Mouse (Mus musculus) megakaryocyte, adult 5-6 weeks (primary cell): ENCODE data around the gene Acot6. TPM values are rescaled to one million over a fixed set of nuclear protein-coding genes. Genes with fewer than 3 reads are reported as not detected.

Experiments
- ATAC-seq: 2 replicates; pipeline ENCODE4 v1.8.0; 2016; ENCODE audit warnings: mild to moderate bottlenecking, inconsistent platforms; ENCODE audit not compliant: poor library complexity, severe bottlenecking
- total RNA-seq, 2 experiments: library from RNA; stranded (forward) in 1 of 2; stranded (reverse) in 1 of 2; fragments of 153-499, 151-499 nt in 1 of 2; fragments of 221-1000, 200-1000 nt in 1 of 2; gene quantifications; 2 replicates each; pipeline versions ENCODE4 v1.2.3 to v1.2.4; 2015 to 2017

The Acot6 gene
- total RNA-seq, 2 experiments from 2014 or later = 0.22 to 0.67 TPM

- ATAC-seq = no peak
Observed at GRCm38 (mm10) chr12:84151911-84152310, 51.5 kb downstream of the Acot6 start.

GRCm38 (mm10) chr12:84152352-84153190, 52.1 kb downstream of the Acot6 start:
- no peak for ATAC-seq

GRCm38 (mm10) chr12:84153414-84153813, 53.0 kb downstream of the Acot6 start:
- no peak for ATAC-seq

GRCm38 (mm10) chr12:84154786-84155522, 54.5 kb downstream of the Acot6 start:
- ATAC-seq = no peak

GRCm38 (mm10) chr12:84155523-84155871, 55.0 kb downstream of the Acot6 start:
- no peak for ATAC-seq

GRCm38 (mm10) chr12:84156210-84156609, 55.8 kb downstream of the Acot6 start:
- no peak for ATAC-seq

- no peak for ATAC-seq
Observed at GRCm38 (mm10) chr12:84158156-84158555, 57.7 kb downstream of the Acot6 start.

GRCm38 (mm10) chr12:84160491-84160890, 60.0 kb downstream of the Acot6 start:
- no peak for ATAC-seq

Other genes starting within 250 kb of the Acot6 start
- gene Numb, start 178.7 kb upstream of the Acot6 start, total RNA-seq (2015) = 28.4 and 35.7 TPM in 2 replicates
- gene Numb, start 178.7 kb upstream of the Acot6 start, total RNA-seq (2017) = 34.4 and 36.0 TPM in 2 replicates
- gene Riox1, start 150.0 kb upstream of the Acot6 start, total RNA-seq (2015) = 10.1 and 11.2 TPM in 2 replicates
- 10.1 and 13.4 TPM in 2 replicates for gene Riox1, start 150.0 kb upstream of the Acot6 start, total RNA-seq (2017)
- gene Heatr4, start 115.8 kb upstream of the Acot6 start, total RNA-seq (2015) = not detected in 2 replicates
- not detected in 2 replicates for gene Heatr4, start 115.8 kb upstream of the Acot6 start, total RNA-seq (2017)
- 4.2 and 8.0 TPM in 2 replicates for gene Acot2, start 112.8 kb upstream of the Acot6 start, total RNA-seq (2015)
- gene Acot2, start 112.8 kb upstream of the Acot6 start, total RNA-seq (2017) = 1.4 and 5.4 TPM in 2 replicates
- gene Acot1, start 91.2 kb upstream of the Acot6 start, total RNA-seq (2015) = 2.5 and 6.0 TPM in 2 replicates
- gene Acot1, start 91.2 kb upstream of the Acot6 start, total RNA-seq (2017) = 10.6 and 11.8 TPM in 2 replicates
- 0.02 TPM in 1 of 2 replicates, not detected in the other for gene Acot4, start 62.3 kb upstream of the Acot6 start, total RNA-seq (2015)
- not detected in 2 replicates for gene Acot4, start 62.3 kb upstream of the Acot6 start, total RNA-seq (2017)
- gene Gm49366, start 61.7 kb upstream of the Acot6 start, total RNA-seq (2015) = not detected in 2 replicates
- not detected in 2 replicates for gene Gm49366, start 61.7 kb upstream of the Acot6 start, total RNA-seq (2017)
- gene Acot3, start 48.5 kb upstream of the Acot6 start, total RNA-seq (2015) = not detected in 2 replicates
- gene Acot3, start 48.5 kb upstream of the Acot6 start, total RNA-seq (2017) = not detected in 2 replicates
- gene Acot5, start 31.3 kb upstream of the Acot6 start, total RNA-seq (2015) = not detected in 2 replicates
- not detected in 2 replicates for gene Acot5, start 31.3 kb upstream of the Acot6 start, total RNA-seq (2017)
- gene Dnal1, start 13.7 kb downstream of the Acot6 start, total RNA-seq (2015) = 0.33 and 0.62 TPM in 2 replicates
- not detected in 2 replicates for gene Dnal1, start 13.7 kb downstream of the Acot6 start, total RNA-seq (2017)
- gene Pnma1, start 47.8 kb downstream of the Acot6 start, total RNA-seq (2015) = 0.32 and 0.65 TPM in 2 replicates
- 0.16 and 0.73 TPM in 2 replicates for gene Pnma1, start 47.8 kb downstream of the Acot6 start, total RNA-seq (2017)
- 24.6 and 27.0 TPM in 2 replicates for gene Elmsan1, start 118.2 kb downstream of the Acot6 start, total RNA-seq (2015)
- gene Elmsan1, start 118.2 kb downstream of the Acot6 start, total RNA-seq (2017) = 17.0 and 25.0 TPM in 2 replicates
- 14.3 and 18.9 TPM in 2 replicates for gene Ptgr2, start 184.6 kb downstream of the Acot6 start, total RNA-seq (2015)
- gene Ptgr2, start 184.6 kb downstream of the Acot6 start, total RNA-seq (2017) = 52.4 and 52.9 TPM in 2 replicates
- 37.7 and 43.1 TPM in 2 replicates for gene Zfp410, start 216.2 kb downstream of the Acot6 start, total RNA-seq (2015)
- gene Zfp410, start 216.2 kb downstream of the Acot6 start, total RNA-seq (2017) = 25.3 and 32.6 TPM in 2 replicates